Mouse (Mus musculus) heart, postnatal 0 days (tissue): Measurements from ENCODE around the gene Rbm41. TPM values are rescaled to one million over a fixed set of nuclear protein-coding genes. Genes with fewer than 3 reads are reported as not detected.

ENCODE experiments used
- ATAC-seq: fragments of 200-750 bp; cut with Nextera tagmentation; 2 replicates; pipeline ENCODE4 v1.8.0; 2017; ENCODE audit warnings: low read depth, moderate number of reproducible peaks, moderate library complexity; ENCODE audit not compliant: insufficient read depth
- DNase-seq: peaks from one replicate; pipeline ENCODE4 v3.0.0-alpha.2; 2016; ENCODE audit warnings: low spot score
- H3K27ac ChIP-seq: fragments of 300-500 bp; sonication (generic); 2 replicates; pipeline ENCODE4 v1.5.1; 2014; ENCODE audit warnings: low read depth, mild to moderate bottlenecking
- H3K27me3 ChIP-seq: fragments of 300-500 bp; sonication (generic); 2 replicates; pipeline ENCODE4 v1.6.1; 2014; ENCODE audit warnings: low read length, mixed read lengths; ENCODE audit not compliant: control insufficient read depth, insufficient read depth
- H3K36me3 ChIP-seq: fragments of 300-500 bp; sonication (generic); replicated peaks from 2 replicates; pipeline ENCODE4 v1.6.1; 2014; ENCODE audit warnings: low read length, mixed read lengths; ENCODE audit not compliant: control insufficient read depth, insufficient read depth
- H3K4me1 ChIP-seq: fragments of 300-500 bp; sonication (generic); 2 replicates; pipeline ENCODE4 v1.6.1; 2014; ENCODE audit warnings: antibody characterized with exemption; ENCODE audit not compliant: control insufficient read depth, insufficient read depth
- H3K4me2 ChIP-seq: fragments of 300-500 bp; sonication (generic); 2 replicates; pipeline ENCODE4 v1.6.1; 2014; ENCODE audit warnings: low read depth, mild to moderate bottlenecking, low read length, moderate library complexity
- H3K4me3 ChIP-seq: fragments of 300-500 bp; sonication (generic); 2 replicates; pipeline ENCODE4 v1.5.1; 2014; ENCODE audit warnings: low read depth, low read length
- H3K9ac ChIP-seq: fragments of 300-500 bp; sonication (generic); replicated peaks from 2 replicates; pipeline ENCODE4 v1.6.1; 2014; ENCODE audit warnings: low read depth, low read length, mixed read lengths
- H3K9me3 ChIP-seq: fragments of 300-500 bp; sonication (generic); replicated peaks from 2 replicates; pipeline ENCODE4 v1.6.1; 2016; ENCODE audit warnings: low read length; ENCODE audit not compliant: control insufficient read depth
- CTCF ChIP-seq: IDR thresholded peaks from 2 replicates; pipeline ENCODE4 v1.5.1; 2016; ENCODE audit warnings: antibody characterized with exemption, control low read depth, low read depth
- EP300 ChIP-seq: IDR thresholded peaks from 2 replicates; pipeline ENCODE4 v1.6.1; 2016; ENCODE audit warnings: antibody characterized with exemption, low read depth
- WGBS: fragments of 180-500 bp; shearing (Covaris S2); extraction: QIAGEN DNeasy Blood & Tissue Kit; methylation state at CpG from one replicate; pipeline ENCODE4 v1.1.7; 2014; 5-methylcytosine and 5-hydroxymethylcytosine counted together
- polyA plus RNA-seq: library from polyadenylated mRNA; unstranded; fragments of >200 nt; fragmentation: Nextera tagmentation; extraction: Ambion mirVana; gene quantifications from 2 replicates; pipeline ENCODE4 v1.2.1, GENCODE M21; 2015
- total RNA-seq: library from RNA; depleted of rRNA; stranded (reverse); fragments of >200 nt; gene quantifications from 2 replicates; pipeline ENCODE4 v1.2.3, GENCODE M21; 2014; ENCODE audit warnings: low replicate concordance; rRNA removed

The Rbm41 gene
- total RNA-seq (3.6 TPM in 2 replicates), polyA plus RNA-seq (2.8 and 3.2 TPM in 2 replicates)

DNA sequence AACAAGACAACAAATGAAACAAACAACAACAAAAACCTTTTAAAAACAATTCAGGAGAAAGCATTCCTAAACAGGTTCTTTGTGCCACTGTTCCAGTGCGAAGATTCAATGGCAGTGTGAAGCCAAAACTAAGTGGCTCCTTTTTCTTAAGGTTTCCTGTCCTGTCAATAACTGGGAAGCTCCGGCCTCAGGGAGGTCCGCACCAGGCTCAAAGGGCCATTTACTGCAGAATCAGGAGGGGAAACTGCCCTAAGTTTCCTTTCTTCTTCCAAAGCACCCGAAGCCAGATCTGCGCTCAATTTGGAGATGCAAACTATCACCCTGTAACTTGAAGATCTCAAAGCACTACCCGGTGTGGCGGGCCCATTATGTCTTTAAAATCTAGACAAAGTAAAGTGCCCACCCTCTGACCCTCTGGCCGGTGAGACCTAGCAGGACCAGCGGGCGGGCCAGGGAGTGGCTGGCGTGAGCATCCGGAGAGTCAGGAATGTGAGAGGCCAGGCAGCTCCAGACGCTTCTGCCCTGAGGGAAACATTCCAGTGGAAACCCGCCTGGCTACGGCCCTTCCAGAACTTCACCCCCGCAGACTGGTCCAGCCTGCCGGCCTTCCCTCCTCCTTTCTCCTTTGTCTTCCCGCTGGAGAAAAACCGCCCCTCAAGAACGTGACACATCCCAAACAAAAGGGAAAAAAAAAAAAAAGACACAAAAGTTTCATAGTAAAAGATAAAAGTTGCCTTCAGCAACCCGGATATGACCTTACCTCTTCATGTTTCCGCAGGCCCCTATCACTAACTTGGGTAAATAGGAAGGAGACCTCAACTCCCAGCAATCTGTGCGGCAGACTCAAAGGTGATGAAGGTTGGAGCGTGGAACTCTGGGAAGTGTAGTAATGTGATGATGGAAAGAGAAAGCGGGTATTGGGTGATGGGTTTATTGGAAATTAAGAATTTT, at the start of gene Rbm41:
TSS of gene Rbm41 (minus strand) at position 856 of the 951 bp plus-strand sequence.
- Histone ChIP-seq H3K27me3 (no peaks in the 10 kb centered on the region), H3K4me2 (peak within 1 kb of the TSS; percentile 62), H3K9ac (peak within 1 kb of the TSS; percentile 66), H3K36me3 (peaks cover 13% of the 10 kb centered on the region), H3K4me1 (no peaks in the 10 kb centered on the region), H3K27ac (peak within 1 kb of the TSS; percentile 80), H3K4me3 (peak within 1 kb of the TSS; percentile 60), H3K9me3 (no peaks in the 10 kb centered on the region)
- TF ChIP-seq EP300 (no peak), CTCF (no peak)
- peak; percentile 80 for ATAC-seq
- peak; percentile 36 for DNase-seq
- 15% methylated on average over 25 of the region's 25 CpGs for WGBS

DNA sequence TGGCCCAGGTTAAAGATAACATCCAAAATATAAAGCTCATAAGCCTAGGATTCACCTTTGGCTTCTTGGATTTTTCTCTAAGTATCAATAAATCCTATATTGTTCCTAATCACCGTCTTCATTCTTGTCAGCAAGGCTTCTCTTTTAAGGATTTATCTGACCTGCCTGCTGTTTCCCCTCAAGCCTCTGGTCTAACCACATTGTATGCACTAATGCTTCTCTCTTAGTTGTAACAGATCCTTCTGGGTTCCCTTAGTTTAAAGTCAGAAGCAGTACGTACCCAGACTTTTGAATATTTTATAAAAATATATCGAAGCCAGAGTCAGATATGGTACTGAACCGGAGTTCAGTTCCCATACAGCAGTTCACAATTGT, 283 bp upstream of the Rbm41 start:
- Histone ChIP-seq H3K27me3 (no peaks in the 10 kb centered on the region), H3K4me3 (peak overlapping the region; percentile 60), H3K36me3 (0 out of 2 replicates have a peak, but pooled peaks cover 8% of the 10 kb centered on the region), H3K4me2 (no peak overlapping the region), H3K4me1 (no peaks in the 10 kb centered on the region), H3K9ac (no peak overlapping the region), H3K27ac (no peak overlapping the region), H3K9me3 (no peaks in the 10 kb centered on the region)
- TF ChIP-seq CTCF = no peak
- DNase-seq (no peak), ATAC-seq (no peak)
- 79% methylated on average over 4 of the region's 4 CpGs for WGBS

GRCm38 (mm10) chrX:139982115-139982514, 16.3 kb downstream of the Rbm41 start:
- Histone ChIP-seq H3K27me3 (no peaks in the 10 kb centered on the region), H3K4me3 (no peak overlapping the region), H3K9ac (no peak overlapping the region), H3K36me3 (no peaks in the 10 kb centered on the region), H3K9me3 (no peaks in the 10 kb centered on the region), H3K27ac (no peak overlapping the region), H3K4me2 (no peak overlapping the region), H3K4me1 (no peaks in the 10 kb centered on the region)
- TF ChIP-seq CTCF = no peak
- no peak for TF ChIP-seq EP300
- WGBS = 47% methylated on average over 5 of the region's 5 CpGs
- ATAC-seq (no peak), DNase-seq (no peak)

DNA sequence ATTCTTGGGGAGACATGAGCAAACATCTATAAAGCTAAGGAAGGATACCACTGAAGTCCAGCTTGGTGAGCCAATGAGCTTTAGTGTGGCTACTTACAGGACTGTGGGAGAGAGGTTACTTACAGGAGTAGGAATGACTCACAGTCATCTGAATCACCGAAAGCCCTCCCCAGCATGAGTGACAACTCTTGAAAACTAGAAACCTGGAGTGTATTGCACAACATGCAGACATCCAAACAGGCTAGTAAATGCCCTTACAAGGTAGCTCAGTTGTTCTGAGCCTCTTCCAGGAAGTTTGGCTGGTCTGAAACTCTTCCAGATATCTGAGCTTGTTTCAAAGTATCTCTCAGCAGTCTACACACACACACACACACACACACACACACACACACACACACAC, 64.9 kb downstream of the Rbm41 start:
- no peaks in the 10 kb centered on the region for H3K27me3 ChIP-seq
- H3K4me3 ChIP-seq = no peak overlapping the region
- no peak overlapping the region for H3K27ac ChIP-seq
- no peak overlapping the region for H3K9ac ChIP-seq
- no peaks in the 10 kb centered on the region for H3K9me3 ChIP-seq
- H3K4me2 ChIP-seq = no peak overlapping the region
- TF ChIP-seq CTCF (no peak), EP300 (no peak)
- DNase-seq (no peak), ATAC-seq (no peak)
- WGBS = 58% methylated on average over 1 of the region's 1 CpGs
- H3K36me3 ChIP-seq = no peaks in the 10 kb centered on the region
- no peaks in the 10 kb centered on the region for H3K4me1 ChIP-seq

DNA sequence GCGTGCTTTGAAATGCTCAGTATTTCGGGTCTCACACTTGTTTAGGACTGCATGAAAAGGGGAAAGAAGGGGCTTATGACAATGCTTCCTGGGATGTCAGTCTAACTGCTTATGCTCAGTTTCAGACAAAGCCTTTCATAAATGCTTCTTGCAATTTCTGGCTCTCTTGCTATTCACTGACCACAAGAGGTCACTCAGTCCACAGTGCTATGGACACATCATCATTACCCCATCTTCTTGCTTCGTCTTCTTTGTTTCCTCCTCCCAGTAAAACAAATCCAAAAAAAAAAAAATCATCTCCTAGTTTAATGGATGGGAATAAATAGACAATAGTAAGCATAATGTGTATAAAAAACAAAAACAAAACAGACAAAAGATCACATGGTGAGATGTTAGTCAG, 65.9 kb downstream of the Rbm41 start:
- TF ChIP-seq EP300 (no peak), CTCF (peak; percentile 27; the same call in 1 of the 2 replicates)
- Histone ChIP-seq H3K4me2 (no peak overlapping the region), H3K4me1 (no peaks in the 10 kb centered on the region), H3K27ac (no peak overlapping the region), H3K36me3 (no peaks in the 10 kb centered on the region), H3K27me3 (no peaks in the 10 kb centered on the region), H3K4me3 (no peak overlapping the region), H3K9me3 (no peaks in the 10 kb centered on the region), H3K9ac (no peak overlapping the region)
- 78% methylated on average over 3 of the region's 3 CpGs for WGBS
- DNase-seq (no peak), ATAC-seq (no peak)
